Mouse (Mus musculus) liver, embryonic 16.5 days (tissue): ENCODE data around the gene Chd6. TPM values are rescaled to one million over a fixed set of nuclear protein-coding genes. Genes with fewer than 3 reads are reported as not detected.
A peak's percentile ranks its signal among the peaks of the same experiment; 100 is the strongest.

Source experiments
- ATAC-seq: fragments of 200-750 bp; cut with Nextera tagmentation; 2 replicates; pipeline ENCODE4 v1.8.0; 2017; ENCODE audit warnings: low read depth, mild to moderate bottlenecking, moderate number of reproducible peaks, moderate library complexity
- H3K27ac ChIP-seq: fragments of 300-500 bp; sonication (generic); 2 replicates; pipeline ENCODE4 v1.5.1; 2014; ENCODE audit warnings: mild to moderate bottlenecking, low read length
- H3K27me3 ChIP-seq: fragments of 300-500 bp; sonication (generic); 2 replicates; pipeline ENCODE4 v1.6.1; 2014; ENCODE audit warnings: low read depth, low read length, mixed read lengths; ENCODE audit not compliant: control insufficient read depth, insufficient read depth
- H3K36me3 ChIP-seq: fragments of 300-500 bp; sonication (generic); 2 replicates; pipeline ENCODE4 v1.6.1; 2014; ENCODE audit warnings: mild to moderate bottlenecking; ENCODE audit not compliant: control insufficient read depth, insufficient read depth
- H3K4me1 ChIP-seq: fragments of 300-500 bp; sonication (generic); 2 replicates; pipeline ENCODE4 v1.6.1; 2014; ENCODE audit warnings: low read depth, low read length, mixed read lengths; ENCODE audit not compliant: control insufficient read depth
- H3K4me2 ChIP-seq: fragments of 300-500 bp; sonication (generic); 2 replicates; pipeline ENCODE4 v1.6.1; 2014; ENCODE audit warnings: low read depth, low read length, mixed read lengths
- H3K4me3 ChIP-seq: fragments of 300-500 bp; sonication (generic); 2 replicates; pipeline ENCODE4 v1.5.1; 2014; ENCODE audit warnings: low read depth, mild to moderate bottlenecking, low read length
- H3K9ac ChIP-seq: fragments of 300-500 bp; sonication (generic); 2 replicates; pipeline ENCODE4 v1.6.1; 2014; ENCODE audit warnings: low read depth, low read length
- H3K9me3 ChIP-seq: fragments of 300-500 bp; sonication (generic); replicated peaks from 2 replicates; pipeline ENCODE4 v1.6.1; 2016; ENCODE audit warnings: low read length; ENCODE audit not compliant: control insufficient read depth
- WGBS: fragments of 180-500 bp; shearing (Covaris S2); extraction: QIAGEN DNeasy Blood & Tissue Kit; methylation state at CpG from one replicate; pipeline ENCODE4 v1.1.7; 2014; ENCODE audit not compliant: insufficient replicate concordance; 5-methylcytosine and 5-hydroxymethylcytosine counted together
- polyA plus RNA-seq: library from polyadenylated mRNA; unstranded; fragments of >200 nt; fragmentation: Nextera tagmentation; extraction: Ambion mirVana; gene quantifications from 2 replicates; pipeline ENCODE4 v1.2.1, GENCODE M21; 2015

The Chd6 gene
- 3.6 and 4.7 TPM in 2 replicates for polyA plus RNA-seq

DNA sequence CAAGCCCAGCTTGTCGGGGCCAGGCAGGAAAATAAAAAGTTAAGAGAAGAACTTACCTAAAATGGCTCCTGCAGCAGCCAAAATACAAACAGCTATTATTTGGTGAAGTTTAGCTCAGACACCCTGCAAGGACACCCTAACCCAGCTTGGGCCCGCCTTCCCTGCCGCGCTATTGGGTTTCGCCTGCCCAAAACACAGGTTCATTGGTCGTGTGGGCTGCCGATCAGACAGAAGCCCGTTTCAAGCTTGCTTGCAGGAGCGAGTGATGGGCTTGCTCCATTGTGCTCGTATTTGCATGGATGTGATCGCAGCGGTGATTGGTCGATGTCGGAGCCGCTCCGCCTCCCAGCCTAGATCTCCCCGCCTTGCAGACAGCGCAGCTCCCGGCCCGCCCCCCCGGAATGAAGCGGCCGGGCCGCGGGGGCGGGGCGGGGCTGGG, at the start of gene Chd6:
TSS of gene Chd6 (minus strand) at position 143 of the 439 bp plus-strand sequence.
- H3K27me3 ChIP-seq = no peaks in the 10 kb centered on the region
- peak within 1 kb of the TSS; percentile 87 for H3K9ac ChIP-seq
- peak; percentile 98 for ATAC-seq
- H3K36me3 ChIP-seq = no peaks in the 10 kb centered on the region
- H3K4me1 ChIP-seq = peaks cover 9% of the 10 kb centered on the region
- peak within 1 kb of the TSS; percentile 92 for H3K4me3 ChIP-seq
- peak within 1 kb of the TSS; percentile 90 for H3K4me2 ChIP-seq
- WGBS = 1% methylated on average over 24 of the region's 27 CpGs
- peak within 1 kb of the TSS; percentile 86 for H3K27ac ChIP-seq
- no peaks in the 10 kb centered on the region for H3K9me3 ChIP-seq

DNA sequence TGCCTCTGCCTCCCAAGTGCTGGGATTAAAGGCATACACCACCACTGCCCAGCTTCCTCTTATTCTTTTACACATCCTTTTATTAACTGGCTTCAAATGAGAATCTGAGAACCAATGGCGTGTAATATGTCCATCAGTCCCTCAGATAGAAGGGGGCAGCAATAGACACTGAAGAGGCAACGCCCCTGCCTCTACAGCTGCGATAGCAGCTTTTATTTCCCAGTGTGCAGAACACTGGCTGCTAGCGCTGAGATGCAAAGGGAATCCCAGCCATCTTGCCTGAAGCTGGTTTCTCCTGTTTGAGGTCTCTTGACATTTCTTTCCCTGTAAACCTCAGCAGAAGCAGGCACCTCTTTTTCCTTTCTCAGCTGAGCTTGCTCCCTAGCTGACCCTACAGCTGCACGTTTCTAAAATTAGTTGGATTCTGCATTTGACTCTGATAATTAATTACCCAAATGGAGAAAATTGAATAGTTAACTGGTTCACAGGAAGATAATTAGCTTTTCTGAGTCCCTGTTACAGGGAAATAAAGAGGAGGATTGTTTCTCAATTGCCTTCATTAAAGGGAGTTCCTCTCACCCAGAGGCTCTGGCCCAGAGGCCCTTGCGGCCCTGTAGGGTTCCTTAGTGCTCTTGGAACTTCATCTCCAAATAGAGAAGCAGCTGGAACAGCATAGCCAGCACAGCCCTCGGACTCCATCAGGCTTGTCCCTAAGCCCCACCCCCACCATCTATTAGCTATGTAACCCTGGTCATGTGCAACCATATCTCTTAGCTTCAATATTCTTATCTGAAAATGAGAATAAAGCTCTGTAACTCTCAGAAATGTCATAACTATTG, 41.3 kb upstream of the Chd6 start:
- 62% methylated on average over 7 of the region's 7 CpGs for WGBS
- no peaks in the 10 kb centered on the region for H3K9me3 ChIP-seq
- H3K27me3 ChIP-seq = no peaks in the 10 kb centered on the region
- H3K4me1 ChIP-seq = no peaks in the 10 kb centered on the region
- no peak overlapping the region for H3K4me3 ChIP-seq
- H3K9ac ChIP-seq = no peak overlapping the region
- H3K4me2 ChIP-seq = no peak overlapping the region
- no peak for ATAC-seq
- no peaks in the 10 kb centered on the region for H3K36me3 ChIP-seq
- no peak overlapping the region for H3K27ac ChIP-seq

DNA sequence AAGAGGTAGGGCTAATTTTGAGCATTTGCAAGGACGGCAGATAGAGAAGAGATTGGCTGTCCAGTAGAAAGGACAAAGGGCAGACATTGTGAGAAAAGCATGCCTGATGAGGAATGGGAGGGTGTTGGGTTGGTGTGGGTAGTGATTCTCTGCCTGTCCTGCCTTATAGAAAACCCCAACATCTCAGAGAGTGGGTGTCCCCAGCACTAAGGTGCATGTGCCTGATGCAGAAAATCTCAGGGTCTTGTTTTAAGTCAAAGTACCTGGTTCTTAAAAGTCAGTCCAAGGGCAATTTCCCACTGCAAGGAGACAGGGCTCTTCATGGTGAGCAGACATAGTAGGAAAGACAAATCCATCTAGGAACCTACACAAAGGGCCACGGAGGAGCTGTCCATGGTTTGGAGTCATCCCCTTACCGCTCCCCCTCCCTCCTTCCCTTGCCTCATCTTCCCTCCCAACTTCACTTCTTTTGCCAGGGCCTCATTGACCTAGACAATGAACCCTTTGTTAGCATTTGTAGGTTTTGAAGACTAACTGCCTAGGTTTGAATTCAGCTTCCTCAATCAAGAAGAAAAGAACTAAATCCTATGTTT, 39.6 kb upstream of the Chd6 start:
- Histone ChIP-seq H3K4me2 (no peak overlapping the region), H3K4me1 (no peaks in the 10 kb centered on the region), H3K9ac (no peak overlapping the region), H3K9me3 (no peaks in the 10 kb centered on the region), H3K27ac (no peak overlapping the region), H3K36me3 (no peaks in the 10 kb centered on the region), H3K4me3 (no peak overlapping the region), H3K27me3 (no peaks in the 10 kb centered on the region)
- ATAC-seq = no peak
- 42% methylated on average over 3 of the region's 3 CpGs for WGBS

DNA sequence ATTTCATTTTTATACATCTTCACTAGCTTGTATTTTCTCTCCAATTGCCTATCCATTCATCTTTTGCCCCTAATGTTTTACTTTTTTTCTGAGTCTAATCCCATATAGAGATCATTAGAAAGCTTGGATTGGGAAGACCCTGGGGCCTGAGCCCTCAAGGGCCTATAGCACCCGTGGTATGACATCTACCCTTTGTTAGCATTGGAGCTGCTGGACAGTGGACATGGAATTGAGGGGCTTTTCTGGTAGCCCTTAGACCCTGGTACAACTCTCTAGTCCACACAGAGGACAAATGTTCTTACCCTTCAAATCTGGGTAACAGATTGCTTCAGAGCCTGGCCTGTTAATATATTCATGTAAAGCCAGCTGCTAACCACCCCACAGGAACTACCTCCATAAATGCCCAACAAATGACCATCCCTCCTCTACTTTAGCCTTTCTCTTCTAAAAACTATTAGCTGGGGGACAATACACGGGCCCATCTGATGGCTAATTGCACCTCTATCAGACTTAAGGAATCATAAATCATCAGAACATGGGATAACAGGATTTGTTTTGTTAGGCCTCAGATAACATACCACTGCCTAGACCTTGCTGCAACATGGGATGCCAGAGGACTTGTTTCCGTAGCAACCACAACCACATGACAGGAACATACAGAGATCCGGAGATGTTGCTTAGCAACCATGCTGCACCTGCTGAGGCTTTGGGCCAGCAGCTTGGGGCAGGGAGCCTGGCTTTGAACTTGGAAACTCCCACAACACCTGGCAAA, 39.0 kb upstream of the Chd6 start:
- no peak overlapping the region for H3K27ac ChIP-seq
- H3K9me3 ChIP-seq = no peaks in the 10 kb centered on the region
- WGBS = 49% methylated on average over 4 of the region's 4 CpGs
- no peak for ATAC-seq
- H3K4me3 ChIP-seq = no peak overlapping the region
- H3K27me3 ChIP-seq = no peaks in the 10 kb centered on the region
- H3K4me1 ChIP-seq = no peaks in the 10 kb centered on the region
- H3K36me3 ChIP-seq = no peaks in the 10 kb centered on the region
- no peak overlapping the region for H3K4me2 ChIP-seq
- no peak overlapping the region for H3K9ac ChIP-seq

DNA sequence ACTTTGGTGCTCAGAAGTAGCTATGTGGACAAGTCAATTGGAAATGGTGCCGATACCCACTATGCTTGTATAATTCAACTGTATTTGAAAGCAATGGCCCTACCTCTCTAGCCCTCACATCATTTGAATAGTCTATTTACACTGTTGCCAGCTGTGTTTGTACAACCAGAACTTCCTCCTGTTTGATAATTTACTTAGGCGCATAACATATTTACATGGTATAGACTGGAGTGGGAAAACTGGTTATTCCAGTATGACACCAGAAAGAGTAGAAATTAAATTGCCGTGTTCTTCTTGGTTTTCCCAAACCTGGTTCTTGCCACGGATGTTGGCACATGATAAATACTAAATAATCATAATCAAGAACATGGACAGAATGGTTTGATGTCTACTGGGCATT, 35.9 kb upstream of the Chd6 start:
- Histone ChIP-seq H3K36me3 (no peaks in the 10 kb centered on the region), H3K27ac (no peak overlapping the region), H3K9ac (no peak overlapping the region), H3K4me2 (no peak overlapping the region), H3K9me3 (no peaks in the 10 kb centered on the region), H3K27me3 (no peaks in the 10 kb centered on the region), H3K4me1 (no peaks in the 10 kb centered on the region), H3K4me3 (no peak overlapping the region)
- ATAC-seq = no peak
- WGBS = 58% methylated on average over 4 of the region's 4 CpGs

DNA sequence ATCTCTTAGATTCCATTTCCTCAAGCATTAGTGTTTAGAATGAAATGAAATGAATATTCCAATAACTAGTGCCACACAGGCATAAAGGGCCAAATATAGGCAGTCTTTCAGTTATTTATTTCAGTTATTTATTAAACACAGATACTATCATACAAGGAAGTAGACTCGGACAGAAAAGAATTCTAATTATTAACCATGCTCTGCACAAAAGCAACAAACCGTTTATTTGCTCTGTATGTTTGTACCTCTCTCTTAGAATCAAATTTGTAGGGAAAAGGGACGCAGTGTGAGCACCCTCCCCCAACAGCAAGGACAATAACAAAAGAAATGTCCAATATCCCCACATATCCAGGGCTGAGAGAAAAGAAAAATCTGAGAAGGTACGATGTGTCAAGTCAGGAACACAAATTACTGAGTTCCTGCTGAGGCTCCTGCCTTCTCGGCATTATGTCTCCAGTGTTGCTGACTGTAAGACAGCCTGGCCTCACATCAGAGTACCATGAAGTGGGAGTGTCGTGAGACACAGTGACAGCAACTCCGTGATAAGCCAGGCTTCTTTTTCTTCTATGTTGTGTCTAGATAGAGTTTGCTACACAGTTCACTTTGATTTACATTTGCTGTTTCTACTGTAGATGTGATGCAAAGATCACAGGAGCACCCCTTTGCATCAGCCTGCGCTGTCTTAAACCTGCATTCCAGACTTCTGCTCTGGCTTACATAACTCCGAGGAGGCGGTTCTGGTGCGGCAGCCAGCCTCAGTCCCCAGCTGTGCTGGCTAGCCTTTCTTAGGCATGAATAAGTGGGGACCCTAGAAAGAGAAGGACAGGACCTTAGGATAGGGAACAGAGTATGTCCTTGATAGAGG, 30.0 kb upstream of the Chd6 start:
- WGBS = 52% methylated on average over 11 of the region's 11 CpGs
- no peak for ATAC-seq
- no peak overlapping the region for H3K4me3 ChIP-seq
- no peak overlapping the region for H3K27ac ChIP-seq
- H3K9ac ChIP-seq = no peak overlapping the region
- H3K4me1 ChIP-seq = no peaks in the 10 kb centered on the region
- H3K36me3 ChIP-seq = no peaks in the 10 kb centered on the region
- no peaks in the 10 kb centered on the region for H3K27me3 ChIP-seq
- H3K9me3 ChIP-seq = no peaks in the 10 kb centered on the region
- no peak overlapping the region for H3K4me2 ChIP-seq

DNA sequence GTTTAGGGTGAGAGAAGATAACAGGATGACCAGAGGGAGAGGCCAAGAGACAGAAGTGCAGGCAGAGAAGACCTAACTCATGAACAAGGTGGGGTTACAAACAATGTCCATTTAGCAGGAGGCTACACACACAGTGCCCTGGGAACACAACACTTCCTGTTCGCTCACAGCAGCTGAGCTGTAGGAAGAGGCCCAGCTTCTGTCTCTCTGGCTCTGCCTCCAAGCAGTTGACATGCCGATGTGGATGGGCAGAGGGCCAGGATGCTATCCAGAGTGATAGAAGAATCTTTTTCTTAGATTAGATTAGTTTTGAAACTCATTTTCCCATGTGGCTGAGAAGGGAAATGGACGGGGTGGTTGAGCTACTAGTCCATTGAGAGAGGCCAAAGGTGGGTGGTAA, 28.1 kb upstream of the Chd6 start:
- Histone ChIP-seq H3K4me1 (no peaks in the 10 kb centered on the region), H3K4me2 (no peak overlapping the region), H3K27ac (no peak overlapping the region), H3K9me3 (no peaks in the 10 kb centered on the region), H3K9ac (no peak overlapping the region), H3K36me3 (no peaks in the 10 kb centered on the region), H3K4me3 (no peak overlapping the region), H3K27me3 (no peaks in the 10 kb centered on the region)
- 34% methylated on average over 3 of the region's 3 CpGs for WGBS
- ATAC-seq = no peak

DNA sequence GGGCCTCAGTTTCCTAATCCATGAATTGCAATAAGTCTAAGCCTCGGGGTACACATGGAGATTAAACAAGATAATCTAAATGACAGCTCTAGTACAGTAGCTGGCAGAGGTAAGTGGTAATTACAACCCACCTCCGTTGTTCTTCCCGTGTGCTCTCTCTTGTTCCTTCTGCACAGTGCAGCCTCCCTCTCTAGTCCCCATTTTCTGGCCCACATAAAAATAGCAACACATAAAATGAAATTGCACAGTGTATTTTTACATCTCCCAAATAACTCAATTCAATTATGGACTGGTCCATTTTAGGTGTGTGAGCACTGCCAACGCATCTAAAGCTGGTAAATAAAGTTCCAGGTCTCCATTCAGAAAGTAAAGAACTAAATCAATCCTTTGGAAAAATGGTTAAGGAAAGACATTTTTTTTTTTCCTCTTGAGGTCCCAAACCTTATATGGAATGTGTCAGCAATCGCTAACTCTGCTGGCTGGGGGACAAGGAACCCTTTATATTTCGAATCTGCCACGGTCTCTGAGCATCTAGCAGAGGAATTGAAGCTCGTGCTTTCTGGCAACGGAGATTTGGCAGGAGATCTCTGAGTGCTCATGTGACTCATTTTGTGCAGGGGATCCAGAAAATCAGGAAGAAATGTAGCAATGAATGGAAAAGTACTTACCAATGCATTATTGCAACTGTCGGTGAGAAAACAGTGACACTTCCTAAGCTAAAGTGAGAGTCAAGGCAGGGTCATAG, 19.7 kb upstream of the Chd6 start:
- Histone ChIP-seq H3K36me3 (no peaks in the 10 kb centered on the region), H3K4me1 (no peaks in the 10 kb centered on the region), H3K4me3 (no peak overlapping the region), H3K27me3 (no peaks in the 10 kb centered on the region), H3K27ac (no peak overlapping the region), H3K9me3 (no peaks in the 10 kb centered on the region), H3K4me2 (no peak overlapping the region), H3K9ac (no peak overlapping the region)
- WGBS = 66% methylated on average over 10 of the region's 10 CpGs
- ATAC-seq = no peak
